ENCODE assay signal across 11 mouse cellular contexts in the genomic region with DNA sequence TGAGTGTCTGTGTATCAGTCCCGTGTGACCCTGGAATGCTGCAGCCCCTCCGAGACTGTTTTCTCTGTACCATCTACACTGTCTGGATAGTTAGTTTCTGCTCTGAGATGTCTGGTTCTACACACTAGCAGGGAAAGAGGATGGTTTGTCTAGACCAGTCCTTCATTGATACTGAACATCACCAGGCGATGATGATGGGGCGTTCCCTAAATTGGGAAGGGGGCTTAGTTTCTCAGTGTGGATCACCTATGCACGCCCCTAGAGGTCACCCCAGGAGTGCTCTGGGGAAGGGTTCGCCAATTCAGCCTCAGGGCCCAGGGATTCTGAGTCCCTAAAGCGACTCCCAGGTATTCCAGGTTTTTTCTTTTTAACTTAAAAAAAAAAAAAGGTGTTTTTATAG. TPM values are rescaled to one million over a fixed set of nuclear protein-coding genes. Genes with fewer than 3 reads are reported as not detected.
DNase-seq lines count a peak whose midpoint lies in the region; ATAC-seq lines count a peak whose summit lies in the region.
"Had no signal": no experiment of that assay in that cellular context is flagged by ENCODE, and none has a peak within 500 bp of the region (broad histone marks: within the 10 kb centered on the region; RNA-seq: fewer than 3 reads in every experiment).

No protein-coding gene starts in this region.

- H3K9me3 ChIP-seq in heart, embryonic 15.5 days (replicated peaks), result no peaks in the 10 kb centered on the region
- H3K9me3 ChIP-seq in neural tube, embryonic 11.5 days (ENCODE audit: control insufficient read depth, low read length), result no peaks in the 10 kb centered on the region
- no peaks in the 10 kb centered on the region for H3K9me3 ChIP-seq in intestine, embryonic 15.5 days
- H3K9me3 ChIP-seq: liver, embryonic 12.5 days had no signal

- peak overlapping the region; percentile 49 for H3K4me2 ChIP-seq in heart, embryonic 15.5 days
- peak overlapping the region; percentile 19; the same call in 1 of the 2 replicates for H3K4me2 ChIP-seq in neural tube, embryonic 11.5 days (ENCODE audit: low read depth)
- H3K4me2 ChIP-seq in intestine, embryonic 15.5 days (replicated peaks), result peak overlapping the region; percentile 36
- H3K4me2 ChIP-seq: liver, embryonic 12.5 days had no signal

- peaks cover 26% of the 10 kb centered on the region for H3K27me3 ChIP-seq in heart, embryonic 15.5 days
- H3K27me3 ChIP-seq in neural tube, embryonic 11.5 days (ENCODE audit: control insufficient read depth, insufficient read depth, low read length), result peaks cover 13% of the 10 kb centered on the region; the same call in 1 of the 2 replicates
- peaks cover 10% of the 10 kb centered on the region for H3K27me3 ChIP-seq in intestine, embryonic 15.5 days (replicated peaks)

- no peak for DNase-seq in heart, adult 9 months (ENCODE audit: low spot score in 2 of 2)
- no peak for DNase-seq in neural tube, embryonic 11.5 days (ENCODE audit: low spot score)
- no peak for DNase-seq in neural tube, embryonic 10.5 days (ENCODE audit: extremely low spot score, low spot score)
- DNase-seq: right cerebral cortex, adult 18-20 months had no signal

- peak; percentile 45; the same call in 1 of the 2 replicates for ATAC-seq in heart, embryonic 15.5 days (replicated peaks; ENCODE audit: insufficient number of reproducible peaks, insufficient read depth, low FRiP score, low read depth)
- peak; percentile 41; the same call in 1 of the 2 replicates for ATAC-seq in neural tube, embryonic 11.5 days (ENCODE audit: insufficient read depth, low FRiP score, low TSS enrichment)
- ATAC-seq in intestine, embryonic 15.5 days, result no peak
- no peak for ATAC-seq in inflammation-experienced regulatory T-cells, adult 6 months
- no peak for ATAC-seq in megakaryocyte progenitor cell, adult 5-6 weeks (replicated peaks; ENCODE audit: poor library complexity)
- ATAC-seq: liver, embryonic 12.5 days had no signal

- H3K9ac ChIP-seq in heart, embryonic 15.5 days, result 0 out of 2 replicates have a peak overlapping the region, but pooled peaks have one; percentile 13
- no peak overlapping the region for H3K9ac ChIP-seq in neural tube, embryonic 11.5 days (ENCODE audit: low read length)
- peak overlapping the region; percentile 6; the same call in 1 of the 2 replicates for H3K9ac ChIP-seq in intestine, embryonic 15.5 days
- H3K9ac ChIP-seq: liver, embryonic 12.5 days had no signal

- H3K4me1 ChIP-seq in heart, embryonic 15.5 days (replicated peaks), result peaks cover 15% of the 10 kb centered on the region
- H3K4me1 ChIP-seq in neural tube, embryonic 11.5 days (ENCODE audit: control insufficient read depth, insufficient read depth, low read length), result peaks cover 8% of the 10 kb centered on the region; the same call in 1 of the 2 replicates
- H3K4me1 ChIP-seq in intestine, embryonic 15.5 days (replicated peaks), result peaks cover 9% of the 10 kb centered on the region

- no peak overlapping the region for H3K4me3 ChIP-seq in heart, embryonic 15.5 days
- no peak overlapping the region for H3K4me3 ChIP-seq in neural tube, embryonic 11.5 days (ENCODE audit: low read depth, low read length)
- H3K4me3 ChIP-seq in intestine, embryonic 15.5 days (replicated peaks), result no peak overlapping the region
- H3K4me3 ChIP-seq: liver, embryonic 12.5 days had no signal

- WGBS in heart, embryonic 15.5 days, result 48% methylated on average over 7 of the region's 7 CpGs
- WGBS in neural tube, embryonic 11.5 days, result 27% methylated on average over 7 of the region's 7 CpGs
- WGBS in intestine, embryonic 15.5 days, result 51% methylated on average over 7 of the region's 7 CpGs

- peak overlapping the region; percentile 14; the same call in 1 of the 2 replicates for H3K27ac ChIP-seq in heart, embryonic 15.5 days
- no peak overlapping the region for H3K27ac ChIP-seq in neural tube, embryonic 11.5 days (ENCODE audit: low read depth, low read length)
- H3K27ac ChIP-seq in intestine, embryonic 15.5 days, result 0 out of 2 replicates have a peak overlapping the region, but pooled peaks have one; percentile 0
- H3K27ac ChIP-seq: liver, embryonic 12.5 days had no signal

- H3K36me3 ChIP-seq in heart, embryonic 15.5 days, result no peaks in the 10 kb centered on the region
- no peaks in the 10 kb centered on the region for H3K36me3 ChIP-seq in neural tube, embryonic 11.5 days (ENCODE audit: control insufficient read depth, insufficient read depth, low read length)
- H3K36me3 ChIP-seq in intestine, embryonic 15.5 days, result no peaks in the 10 kb centered on the region
- H3K36me3 ChIP-seq: liver, embryonic 12.5 days had no signal

RNA-seq across cellular contexts. Expression of a gene that starts 3.7 kb away (rescaled TPM):
- polyA plus RNA-seq in heart, embryonic 15.5 days (2015; fragmentation: Nextera tagmentation; extraction: Ambion mirVana), result 0.05 and 0.14 TPM in 2 replicates
- not detected in 2 replicates for polyA plus RNA-seq in neural tube, embryonic 11.5 days (2014; fragmentation: Nextera tagmentation; extraction: Ambion mirVana)
- 0.05 and 0.09 TPM in 2 replicates for polyA plus RNA-seq in intestine, embryonic 15.5 days (2015; fragmentation: Nextera tagmentation; extraction: Ambion mirVana)
- polyA plus RNA-seq in inflammation-experienced regulatory T-cells, adult 6 months (2017; shearing (Covaris generic)), result not detected
- total RNA-seq in megakaryocyte progenitor cell, adult 5-6 weeks (2015), result not detected in 2 replicates
- not detected in 2 replicates for total RNA-seq in megakaryocyte progenitor cell, adult 5-6 weeks (2017)
- total RNA-seq: common myeloid progenitor, adult 5-6 weeks; gastrocnemius, adult 18-20 months had no signal
- polyA plus RNA-seq: liver, embryonic 12.5 days had no signal

RNA-seq across cellular contexts. Expression of a gene that starts 14.9 kb away (rescaled TPM):
- polyA plus RNA-seq in heart, embryonic 15.5 days (2015; fragmentation: Nextera tagmentation; extraction: Ambion mirVana), result 42.1 and 57.9 TPM in 2 replicates
- polyA plus RNA-seq in neural tube, embryonic 11.5 days (2014; fragmentation: Nextera tagmentation; extraction: Ambion mirVana), result 94.7 and 113 TPM in 2 replicates
- 71.4 and 82.4 TPM in 2 replicates for polyA plus RNA-seq in intestine, embryonic 15.5 days (2015; fragmentation: Nextera tagmentation; extraction: Ambion mirVana)
- polyA plus RNA-seq in inflammation-experienced regulatory T-cells, adult 6 months (2017; shearing (Covaris generic)), result 10 to 100 TPM; 39.9 to 46.0 (median 44.5) TPM
- total RNA-seq in megakaryocyte progenitor cell, adult 5-6 weeks (2015), result 27.2 and 28.8 TPM in 2 replicates
- total RNA-seq in megakaryocyte progenitor cell, adult 5-6 weeks (2017), result 22.4 and 26.3 TPM in 2 replicates

RNA-seq across cellular contexts. Expression of a gene that starts 38.2 kb away (rescaled TPM):
- polyA plus RNA-seq in heart, embryonic 15.5 days (2015; fragmentation: Nextera tagmentation; extraction: Ambion mirVana), result 20.8 and 22.8 TPM in 2 replicates
- polyA plus RNA-seq in neural tube, embryonic 11.5 days (2014; fragmentation: Nextera tagmentation; extraction: Ambion mirVana), result 34.7 and 37.8 TPM in 2 replicates
- 31.5 and 31.7 TPM in 2 replicates for polyA plus RNA-seq in intestine, embryonic 15.5 days (2015; fragmentation: Nextera tagmentation; extraction: Ambion mirVana)
- polyA plus RNA-seq in inflammation-experienced regulatory T-cells, adult 6 months (2017; shearing (Covaris generic)), result 10 to 100 TPM; 33.8 to 42.9 (median 37.5) TPM
- 17.6 and 21.3 TPM in 2 replicates for total RNA-seq in megakaryocyte progenitor cell, adult 5-6 weeks (2015)
- 29.9 and 33.6 TPM in 2 replicates for total RNA-seq in megakaryocyte progenitor cell, adult 5-6 weeks (2017)

RNA-seq across cellular contexts. Expression of a gene that starts 45.6 kb away (rescaled TPM):
- 1.0 and 1.5 TPM in 2 replicates for polyA plus RNA-seq in heart, embryonic 15.5 days (2015; fragmentation: Nextera tagmentation; extraction: Ambion mirVana)
- 0.39 and 0.41 TPM in 2 replicates for polyA plus RNA-seq in neural tube, embryonic 11.5 days (2014; fragmentation: Nextera tagmentation; extraction: Ambion mirVana)
- polyA plus RNA-seq in intestine, embryonic 15.5 days (2015; fragmentation: Nextera tagmentation; extraction: Ambion mirVana), result 2.2 and 2.4 TPM in 2 replicates
- not detected for polyA plus RNA-seq in inflammation-experienced regulatory T-cells, adult 6 months (2017; shearing (Covaris generic))
- 0.90 and 1.7 TPM in 2 replicates for total RNA-seq in megakaryocyte progenitor cell, adult 5-6 weeks (2015)
- total RNA-seq in megakaryocyte progenitor cell, adult 5-6 weeks (2017), result 0.27 TPM in 1 of 2 replicates, not detected in the other

RNA-seq across cellular contexts. Expression of a gene that starts 53.0 kb away (rescaled TPM):
- polyA plus RNA-seq in heart, embryonic 15.5 days (2015; fragmentation: Nextera tagmentation; extraction: Ambion mirVana), result 10.0 and 12.1 TPM in 2 replicates
- polyA plus RNA-seq in neural tube, embryonic 11.5 days (2014; fragmentation: Nextera tagmentation; extraction: Ambion mirVana), result 2.6 and 3.1 TPM in 2 replicates
- 15.0 and 15.8 TPM in 2 replicates for polyA plus RNA-seq in intestine, embryonic 15.5 days (2015; fragmentation: Nextera tagmentation; extraction: Ambion mirVana)
- polyA plus RNA-seq in inflammation-experienced regulatory T-cells, adult 6 months (2017; shearing (Covaris generic)), result 10 to 100 TPM; 12.8 to 18.6 (median 14.0) TPM
- 15.0 and 15.6 TPM in 2 replicates for total RNA-seq in megakaryocyte progenitor cell, adult 5-6 weeks (2015)
- total RNA-seq in megakaryocyte progenitor cell, adult 5-6 weeks (2017), result 16.5 and 16.8 TPM in 2 replicates

Comparison
In these comparisons a context has a peak if more than half of its experiments do, and no peak if none do; other contexts are left out.
1. ATAC-seq: peak in heart, embryonic 15.5 days (single experiment) and neural tube, embryonic 11.5 days (single experiment); none in intestine, embryonic 15.5 days (single experiment), inflammation-experienced regulatory T-cells, adult 6 months (single experiment) and megakaryocyte progenitor cell, adult 5-6 weeks (single experiment).
2. Peak in every context shown above with its lines, with median percentiles within 50 percentile points of each other: H3K4me2 ChIP-seq.